Mouse (Mus musculus): ENCODE data around the gene Scimp. TPM values are rescaled to one million over a fixed set of nuclear protein-coding genes. Genes with fewer than 3 reads are reported as not detected.

Gene Scimp
- total and polyA plus RNA-seq, 2 experiments = 1.9 to 2.0 TPM

- peak overlapping the region; percentile 94 for H3K4me3 ChIP-seq (ENCODE audit: insufficient read depth, low read depth, low read length)
- no peaks in the 10 kb centered on the region for H3K27me3 ChIP-seq (ENCODE audit: control insufficient read depth, insufficient read depth, low read length)
- peaks cover 8% of the 10 kb centered on the region for H3K79me2 ChIP-seq (ENCODE audit: control insufficient read depth, insufficient read depth, low read length)
- H3K36me3 ChIP-seq (ENCODE audit: control insufficient read depth, insufficient read depth, low read length) = no peaks in the 10 kb centered on the region
- TF ChIP-seq POLR2A (IDR thresholded peaks at IDR 0.05; ENCODE audit: extremely low read depth, insufficient read depth, low read length) (no peak), CTCF (IDR thresholded peaks at IDR 0.05; ENCODE audit: low read depth, low read length) (no peak)
- peak overlapping the region; percentile 56 for H3K27ac ChIP-seq (replicated peaks; ENCODE audit: insufficient read depth, low read depth, low read length)
- no peak for DNase-seq (ENCODE audit: extremely low read depth, low read depth, low spot score)
- WGBS = 11% methylated on average over 12 of the region's 12 CpGs
- H3K4me1 ChIP-seq (ENCODE audit: control insufficient read depth, insufficient read depth, low read length) = peaks cover 26% of the 10 kb centered on the region
- H3K9ac ChIP-seq (ENCODE audit: low read depth, low read length) = peak overlapping the region; percentile 53
Measured at GRCm38 (mm10) chr11:70843701-70844551, 31.5 kb upstream of the Scimp start.

GRCm38 (mm10) chr11:70842983-70843382 is 30.6 kb upstream of the Scimp start:
- Histone ChIP-seq H3K27me3 (ENCODE audit: control insufficient read depth, insufficient read depth, low read length) (no peaks in the 10 kb centered on the region), H3K4me1 (ENCODE audit: control insufficient read depth, insufficient read depth, low read length) (peaks cover 31% of the 10 kb centered on the region), H3K27ac (replicated peaks; ENCODE audit: insufficient read depth, low read depth, low read length) (no peak overlapping the region; the same call in 1 of the 2 replicates), H3K9ac (ENCODE audit: low read depth, low read length) (no peak overlapping the region), H3K79me2 (ENCODE audit: control insufficient read depth, insufficient read depth, low read length) (peaks cover 8% of the 10 kb centered on the region), H3K4me3 (ENCODE audit: insufficient read depth, low read depth, low read length) (no peak overlapping the region), H3K36me3 (ENCODE audit: control insufficient read depth, insufficient read depth, low read length) (no peaks in the 10 kb centered on the region)
- TF ChIP-seq CTCF (IDR thresholded peaks at IDR 0.05; ENCODE audit: low read depth, low read length) (no peak), POLR2A (IDR thresholded peaks at IDR 0.05; ENCODE audit: extremely low read depth, insufficient read depth, low read length) (no peak)
- WGBS = 20% methylated on average over 4 of the region's 4 CpGs
- peak; percentile 81 for DNase-seq (ENCODE audit: extremely low read depth, low read depth, low spot score)

- H3K79me2 ChIP-seq (ENCODE audit: control insufficient read depth, insufficient read depth, low read length) = no peaks in the 10 kb centered on the region
- H3K27ac ChIP-seq (replicated peaks; ENCODE audit: insufficient read depth, low read depth, low read length) = no peak overlapping the region; the same call in 1 of the 2 replicates
- no peaks in the 10 kb centered on the region for H3K36me3 ChIP-seq (ENCODE audit: control insufficient read depth, insufficient read depth, low read length)
- peaks cover 33% of the 10 kb centered on the region for H3K4me1 ChIP-seq (ENCODE audit: control insufficient read depth, insufficient read depth, low read length)
- no peak overlapping the region for H3K9ac ChIP-seq (ENCODE audit: low read depth, low read length)
- no peaks in the 10 kb centered on the region for H3K27me3 ChIP-seq (ENCODE audit: control insufficient read depth, insufficient read depth, low read length)
- 5% methylated on average over 2 of the region's 2 CpGs for WGBS
- peak; percentile 50 for DNase-seq (ENCODE audit: extremely low read depth, low read depth, low spot score)
- no peak overlapping the region for H3K4me3 ChIP-seq (ENCODE audit: insufficient read depth, low read depth, low read length)
- no peak for TF ChIP-seq CTCF (IDR thresholded peaks at IDR 0.05; ENCODE audit: low read depth, low read length)
- no peak for TF ChIP-seq POLR2A (IDR thresholded peaks at IDR 0.05; ENCODE audit: extremely low read depth, insufficient read depth, low read length)
Measured at GRCm38 (mm10) chr11:70838610-70839009, 26.2 kb upstream of the Scimp start.

GRCm38 (mm10) chr11:70837031-70837430 is 24.6 kb upstream of the Scimp start:
- Histone ChIP-seq H3K79me2 (ENCODE audit: control insufficient read depth, insufficient read depth, low read length) (no peaks in the 10 kb centered on the region), H3K4me3 (ENCODE audit: insufficient read depth, low read depth, low read length) (no peak overlapping the region), H3K27me3 (ENCODE audit: control insufficient read depth, insufficient read depth, low read length) (no peaks in the 10 kb centered on the region), H3K36me3 (ENCODE audit: control insufficient read depth, insufficient read depth, low read length) (no peaks in the 10 kb centered on the region), H3K9ac (ENCODE audit: low read depth, low read length) (no peak overlapping the region), H3K27ac (replicated peaks; ENCODE audit: insufficient read depth, low read depth, low read length) (peak overlapping the region; percentile 92), H3K4me1 (ENCODE audit: control insufficient read depth, insufficient read depth, low read length) (peaks cover 30% of the 10 kb centered on the region)
- DNase-seq (ENCODE audit: extremely low read depth, low read depth, low spot score) = peak; percentile 91
- 15% methylated on average over 3 of the region's 3 CpGs for WGBS
- TF ChIP-seq CTCF (IDR thresholded peaks at IDR 0.05; ENCODE audit: low read depth, low read length) (no peak), POLR2A (IDR thresholded peaks at IDR 0.05; ENCODE audit: extremely low read depth, insufficient read depth, low read length) (no peak)

GRCm38 (mm10) chr11:70835381-70835831 is 23.0 kb upstream of the Scimp start:
- peak overlapping the region; percentile 99 for H3K27ac ChIP-seq (replicated peaks; ENCODE audit: insufficient read depth, low read depth, low read length)
- TF ChIP-seq CTCF (IDR thresholded peaks at IDR 0.05; ENCODE audit: low read depth, low read length) = no peak
- TF ChIP-seq POLR2A (IDR thresholded peaks at IDR 0.05; ENCODE audit: extremely low read depth, insufficient read depth, low read length) = no peak
- 21% methylated on average over 6 of the region's 6 CpGs for WGBS

GRCm38 (mm10) chr11:70833831-70834230 is 21.4 kb upstream of the Scimp start:
- Histone ChIP-seq H3K36me3 (ENCODE audit: control insufficient read depth, insufficient read depth, low read length) (no peaks in the 10 kb centered on the region), H3K4me3 (ENCODE audit: insufficient read depth, low read depth, low read length) (no peak overlapping the region), H3K27ac (replicated peaks; ENCODE audit: insufficient read depth, low read depth, low read length) (no peak overlapping the region), H3K9ac (ENCODE audit: low read depth, low read length) (no peak overlapping the region), H3K27me3 (ENCODE audit: control insufficient read depth, insufficient read depth, low read length) (no peaks in the 10 kb centered on the region), H3K79me2 (ENCODE audit: control insufficient read depth, insufficient read depth, low read length) (no peaks in the 10 kb centered on the region), H3K4me1 (ENCODE audit: control insufficient read depth, insufficient read depth, low read length) (peaks cover 21% of the 10 kb centered on the region)
- TF ChIP-seq POLR2A (IDR thresholded peaks at IDR 0.05; ENCODE audit: extremely low read depth, insufficient read depth, low read length) (no peak), CTCF (IDR thresholded peaks at IDR 0.05; ENCODE audit: low read depth, low read length) (no peak)
- WGBS = 90% methylated on average over 3 of the region's 3 CpGs
- no peak for DNase-seq (ENCODE audit: extremely low read depth, low read depth, low spot score)

More at GRCm38 (mm10) chr11:70835381-70835831, 23.0 kb upstream of the Scimp start:
- H3K9ac ChIP-seq (ENCODE audit: low read depth, low read length) = peak overlapping the region; percentile 77
- H3K79me2 ChIP-seq (ENCODE audit: control insufficient read depth, insufficient read depth, low read length) = no peaks in the 10 kb centered on the region
- no peaks in the 10 kb centered on the region for H3K27me3 ChIP-seq (ENCODE audit: control insufficient read depth, insufficient read depth, low read length)
- no peaks in the 10 kb centered on the region for H3K36me3 ChIP-seq (ENCODE audit: control insufficient read depth, insufficient read depth, low read length)
- peaks cover 19% of the 10 kb centered on the region for H3K4me1 ChIP-seq (ENCODE audit: control insufficient read depth, insufficient read depth, low read length)
- peak overlapping the region; percentile 52 for H3K4me3 ChIP-seq (ENCODE audit: insufficient read depth, low read depth, low read length)
- peak; percentile 88 for DNase-seq (ENCODE audit: extremely low read depth, low read depth, low spot score)

Measured in liver, adult 2 months (tissue).